In genomic region chr5:102090686-102091085, GRCm38 (mm10) we compare ENCODE assay signal across 20 mouse cellular contexts. TPM values are rescaled to one million over a fixed set of nuclear protein-coding genes. Genes with fewer than 3 reads are reported as not detected.
A peak's percentile ranks its signal among the peaks of the same experiment; 100 is the strongest.
DNase-seq lines count a peak whose midpoint lies in the region; ATAC-seq lines count a peak whose summit lies in the region.
"Had no signal": no experiment of that assay in that cellular context is flagged by ENCODE, and none has a peak within 500 bp of the region (broad histone marks: within the 10 kb centered on the region; RNA-seq: fewer than 3 reads in every experiment).

No protein-coding gene starts in this region.

- ATAC-seq in midbrain, embryonic 11.5 days (ENCODE audit: low FRiP score), result no peak
- no peak for ATAC-seq in midbrain, embryonic 14.5 days (ENCODE audit: low FRiP score, low TSS enrichment)
- no peak for ATAC-seq in forebrain, embryonic 14.5 days
- ATAC-seq: activated CD4-positive, CD25-positive, alpha-beta regulatory T cell, adult 4 months; forebrain, embryonic 13.5 days; forebrain, embryonic 16.5 days; Patski had no signal

- no peaks in the 10 kb centered on the region for H3K4me1 ChIP-seq in midbrain, embryonic 11.5 days (ENCODE audit: control insufficient read depth, insufficient read depth, low read length)
- H3K4me1 ChIP-seq in midbrain, embryonic 14.5 days (ENCODE audit: control insufficient read depth, insufficient read depth, low read length), result no peaks in the 10 kb centered on the region
- H3K4me1 ChIP-seq in forebrain, embryonic 14.5 days (ENCODE audit: control insufficient read depth, insufficient read depth, low read length), result no peaks in the 10 kb centered on the region
- H3K4me1 ChIP-seq: embryonic facial prominence, embryonic 10.5 days; embryonic facial prominence, embryonic 12.5 days; forebrain, embryonic 13.5 days had no signal

- no peaks in the 10 kb centered on the region for H3K27me3 ChIP-seq in midbrain, embryonic 11.5 days (ENCODE audit: control insufficient read depth, insufficient read depth, low read length)
- H3K27me3 ChIP-seq in midbrain, embryonic 14.5 days (ENCODE audit: control insufficient read depth, insufficient read depth, low read length), result no peaks in the 10 kb centered on the region
- no peaks in the 10 kb centered on the region for H3K27me3 ChIP-seq in forebrain, embryonic 14.5 days (replicated peaks; ENCODE audit: control insufficient read depth, insufficient read depth, low read length)
- H3K27me3 ChIP-seq: embryonic facial prominence, embryonic 12.5 days; forebrain, embryonic 13.5 days had no signal

- no peak overlapping the region for H3K27ac ChIP-seq in midbrain, embryonic 11.5 days (ENCODE audit: low read depth, low read length)
- no peak overlapping the region for H3K27ac ChIP-seq in midbrain, embryonic 14.5 days (replicated peaks; ENCODE audit: low read depth, low read length)
- H3K27ac ChIP-seq in forebrain, embryonic 14.5 days (ENCODE audit: low read depth, low read length), result no peak overlapping the region
- H3K27ac ChIP-seq: embryonic facial prominence, embryonic 10.5 days; embryonic facial prominence, embryonic 12.5 days; forebrain, embryonic 13.5 days had no signal

- no peak overlapping the region for H3K4me3 ChIP-seq in midbrain, embryonic 11.5 days (ENCODE audit: low read depth, low read length)
- no peak overlapping the region for H3K4me3 ChIP-seq in midbrain, embryonic 14.5 days (replicated peaks; ENCODE audit: low read depth, low read length)
- H3K4me3 ChIP-seq in forebrain, embryonic 14.5 days (ENCODE audit: low read depth, low read length), result no peak overlapping the region
- H3K4me3 ChIP-seq: embryonic facial prominence, embryonic 10.5 days; embryonic facial prominence, embryonic 12.5 days; forebrain, embryonic 13.5 days had no signal

- no peak overlapping the region for H3K4me2 ChIP-seq in midbrain, embryonic 11.5 days
- no peak overlapping the region for H3K4me2 ChIP-seq in midbrain, embryonic 14.5 days (ENCODE audit: low read length)
- no peak overlapping the region for H3K4me2 ChIP-seq in forebrain, embryonic 14.5 days (ENCODE audit: low read length)
- H3K4me2 ChIP-seq: embryonic facial prominence, embryonic 12.5 days; forebrain, embryonic 13.5 days had no signal

- H3K36me3 ChIP-seq in midbrain, embryonic 11.5 days (ENCODE audit: control insufficient read depth, insufficient read depth, low read length), result no peaks in the 10 kb centered on the region
- H3K36me3 ChIP-seq in midbrain, embryonic 14.5 days (ENCODE audit: control insufficient read depth, insufficient read depth, low read length), result no peaks in the 10 kb centered on the region
- H3K36me3 ChIP-seq in forebrain, embryonic 14.5 days (ENCODE audit: control insufficient read depth, insufficient read depth, low read length), result no peaks in the 10 kb centered on the region
- H3K36me3 ChIP-seq: embryonic facial prominence, embryonic 10.5 days; embryonic facial prominence, embryonic 12.5 days; G1E had no signal

- 79% methylated on average over 3 of the region's 3 CpGs for WGBS in midbrain, embryonic 11.5 days
- WGBS in midbrain, embryonic 14.5 days, result 82% methylated on average over 3 of the region's 3 CpGs
- WGBS in forebrain, embryonic 14.5 days, result 85% methylated on average over 3 of the region's 3 CpGs

- DNase-seq in midbrain, embryonic 11.5 days (ENCODE audit: low spot score, missing footprints), result peak; percentile 14
- no peak for DNase-seq in midbrain, embryonic 14.5 days
- peak; percentile 70 for DNase-seq in R1 (ENCODE audit: low read depth, low spot score)
- no peak for DNase-seq in forebrain, embryonic 14.5 days (ENCODE audit: low spot score)
- no peak for DNase-seq in kidney, postnatal 4 days
- DNase-seq: adrenal gland, adult 8-10 months; adrenal gland, postnatal 14 days; adrenal gland, postnatal 36 days; cerebellum, adult 11-12 months; cerebellum, adult 2 months; cerebellum, adult 9-10 months; cerebellum, postnatal 10 days; cerebellum, postnatal 25 days had no signal

- no peak overlapping the region for H3K9ac ChIP-seq in midbrain, embryonic 11.5 days (ENCODE audit: low read length)
- no peak overlapping the region for H3K9ac ChIP-seq in midbrain, embryonic 14.5 days (replicated peaks; ENCODE audit: low read length)
- H3K9ac ChIP-seq in forebrain, embryonic 14.5 days (ENCODE audit: low read length), result no peak overlapping the region
- H3K9ac ChIP-seq: embryonic facial prominence, embryonic 12.5 days; forebrain, embryonic 13.5 days had no signal

- H3K9me3 ChIP-seq in midbrain, embryonic 11.5 days (ENCODE audit: control insufficient read depth, low read length), result no peaks in the 10 kb centered on the region
- H3K9me3 ChIP-seq in midbrain, embryonic 14.5 days (ENCODE audit: control insufficient read depth, low read length), result no peaks in the 10 kb centered on the region
- H3K9me3 ChIP-seq in forebrain, embryonic 14.5 days (replicated peaks; ENCODE audit: control insufficient read depth, low read length), result no peaks in the 10 kb centered on the region
- H3K9me3 ChIP-seq: embryonic facial prominence, embryonic 10.5 days; embryonic facial prominence, embryonic 12.5 days; forebrain, embryonic 13.5 days had no signal

RNA-seq across cellular contexts. Expression of gene Wdfy3, which starts 21.0 kb away (rescaled TPM):
- 24.9 and 25.9 TPM in 2 replicates for polyA plus RNA-seq in midbrain, embryonic 11.5 days (2014; fragmentation: Nextera tagmentation; extraction: Ambion mirVana)
- 34.5 and 41.5 TPM in 2 replicates for polyA plus RNA-seq in midbrain, embryonic 14.5 days (2014; fragmentation: Nextera tagmentation; extraction: Ambion mirVana)
- 15.3 and 22.6 TPM in 2 replicates for polyA plus RNA-seq in forebrain, embryonic 14.5 days (2014; fragmentation: Nextera tagmentation; extraction: Ambion mirVana)
- polyA plus RNA-seq: G1E had no signal

Comparison
In these comparisons a context has a peak if more than half of its experiments do, and no peak if none do; other contexts are left out.
1. DNase-seq: peak in midbrain, embryonic 11.5 days (single experiment) and R1 (single experiment); none in midbrain, embryonic 14.5 days (single experiment), forebrain, embryonic 14.5 days (single experiment) and kidney, postnatal 4 days (0 of 2).